Comparison of ENCODE assay signal across 8 mouse cellular contexts in the genomic region with DNA sequence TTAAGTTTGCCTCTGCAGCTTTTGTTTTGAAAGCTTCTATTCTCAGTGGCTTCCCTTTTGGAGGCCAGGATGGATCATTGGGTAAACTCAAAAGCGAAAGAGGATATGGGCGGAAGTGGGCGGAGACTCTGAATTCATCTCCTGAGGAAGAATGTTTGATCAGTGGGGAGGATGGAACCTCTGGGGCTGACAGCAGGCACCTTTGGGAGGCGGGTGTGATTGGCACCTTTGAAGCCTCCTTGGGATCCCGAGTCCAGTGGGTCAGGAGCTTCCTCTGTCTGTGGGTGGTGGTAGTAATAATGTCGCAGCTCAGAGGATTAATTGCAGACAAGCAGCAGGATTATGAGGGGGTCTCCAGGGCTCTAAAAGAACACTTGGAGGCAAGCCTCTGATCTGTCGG.
DNase-seq lines count a peak whose midpoint lies in the region; ATAC-seq lines count a peak whose summit lies in the region.

No protein-coding gene starts in this region.

- no peak overlapping the region for H3K4me3 ChIP-seq in neural tube, embryonic 15.5 days (replicated peaks)
- no peak overlapping the region for H3K4me3 ChIP-seq in forebrain, embryonic 12.5 days (replicated peaks)
- no peak overlapping the region for H3K4me3 ChIP-seq in liver, embryonic 12.5 days

- 9% methylated on average over 7 of the region's 7 CpGs for WGBS in neural tube, embryonic 15.5 days
- WGBS in forebrain, embryonic 12.5 days, result 7% methylated on average over 7 of the region's 7 CpGs
- 27% methylated on average over 7 of the region's 7 CpGs for WGBS in liver, embryonic 12.5 days (ENCODE audit: insufficient replicate concordance)

- H3K36me3 ChIP-seq in neural tube, embryonic 15.5 days, result no peaks in the 10 kb centered on the region
- H3K36me3 ChIP-seq in forebrain, embryonic 12.5 days (replicated peaks), result no peaks in the 10 kb centered on the region
- no peaks in the 10 kb centered on the region for H3K36me3 ChIP-seq in liver, embryonic 12.5 days

- no peak overlapping the region for H3K27ac ChIP-seq in neural tube, embryonic 15.5 days (replicated peaks)
- no peak overlapping the region for H3K27ac ChIP-seq in forebrain, embryonic 12.5 days
- H3K27ac ChIP-seq in liver, embryonic 12.5 days, result no peak overlapping the region

- H3K4me1 ChIP-seq in neural tube, embryonic 15.5 days, result peaks cover 23% of the 10 kb centered on the region
- H3K4me1 ChIP-seq in forebrain, embryonic 12.5 days, result peaks cover 18% of the 10 kb centered on the region
- H3K4me1 ChIP-seq in liver, embryonic 12.5 days, result no peaks in the 10 kb centered on the region

- H3K4me2 ChIP-seq in neural tube, embryonic 15.5 days, result no peak overlapping the region
- peak overlapping the region; percentile 29 for H3K4me2 ChIP-seq in forebrain, embryonic 12.5 days
- peak overlapping the region; percentile 19; the same call in 1 of the 2 replicates for H3K4me2 ChIP-seq in liver, embryonic 12.5 days

- peak; percentile 53 for DNase-seq in neural tube, embryonic 10.5 days (ENCODE audit: extremely low spot score, low spot score)
- peak; percentile 36 for DNase-seq in retina, postnatal 1 day
- no peak for DNase-seq in urinary bladder, adult 18-20 months (ENCODE audit: low spot score in 2 of 2)
- DNase-seq in left cerebral cortex, adult 9 months (ENCODE audit: low spot score in 2 of 2), result no peak

- no peak overlapping the region for H3K9ac ChIP-seq in neural tube, embryonic 15.5 days (replicated peaks)
- no peak overlapping the region for H3K9ac ChIP-seq in forebrain, embryonic 12.5 days
- H3K9ac ChIP-seq in liver, embryonic 12.5 days, result no peak overlapping the region

- no peaks in the 10 kb centered on the region for H3K9me3 ChIP-seq in neural tube, embryonic 15.5 days (replicated peaks)
- no peaks in the 10 kb centered on the region for H3K9me3 ChIP-seq in forebrain, embryonic 12.5 days
- no peaks in the 10 kb centered on the region for H3K9me3 ChIP-seq in liver, embryonic 12.5 days (replicated peaks)

- no peak for ATAC-seq in neural tube, embryonic 15.5 days (ENCODE audit: low FRiP score)
- no peak for ATAC-seq in forebrain, embryonic 12.5 days (ENCODE audit: low FRiP score)
- ATAC-seq in liver, embryonic 12.5 days, result no peak
- ATAC-seq in cerebellum, adult (ENCODE audit: insufficient number of reproducible peaks, low FRiP score, low TSS enrichment), result no peak

- H3K27me3 ChIP-seq in neural tube, embryonic 15.5 days (replicated peaks), result peaks cover 10% of the 10 kb centered on the region; the same call in 1 of the 2 replicates
- peaks cover 62% of the 10 kb centered on the region for H3K27me3 ChIP-seq in forebrain, embryonic 12.5 days
- no peaks in the 10 kb centered on the region for H3K27me3 ChIP-seq in liver, embryonic 12.5 days (replicated peaks)

Comparison
In these comparisons a context has a peak if more than half of its experiments do, and no peak if none do; other contexts are left out.
1. DNase-seq: peak in neural tube, embryonic 10.5 days (single experiment) and retina, postnatal 1 day (single experiment); none in urinary bladder, adult 18-20 months (0 of 2) and left cerebral cortex, adult 9 months (0 of 2).